Mouse (Mus musculus): ENCODE measurements around the gene Atp8b5.

DNA sequence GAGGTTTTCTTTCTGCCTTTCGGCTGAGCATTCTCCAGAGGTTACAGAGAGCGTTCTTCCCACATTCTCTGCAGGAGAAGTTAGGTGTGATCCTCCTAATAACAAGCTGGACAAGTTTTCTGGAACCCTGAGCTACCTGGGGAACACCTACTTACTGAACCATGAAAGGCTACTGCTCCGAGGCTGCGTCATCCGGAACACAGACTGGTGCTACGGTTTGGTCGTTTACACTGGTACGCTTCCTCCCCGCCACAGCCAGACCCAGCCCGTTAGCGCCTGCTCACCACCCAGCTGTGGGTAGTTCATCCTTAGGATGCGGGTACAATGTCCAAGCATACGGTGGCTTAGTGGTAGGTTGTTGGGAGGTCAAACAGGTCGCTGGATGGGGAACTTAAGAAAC, 55.4 kb downstream of the Atp8b5 start:
- no peak for TF ChIP-seq CTCF (conservative IDR thresholded peaks at IDR 0.05; ENCODE audit: low read length)
- TF ChIP-seq POU5F1 (IDR thresholded peaks at IDR 0.05; ENCODE audit: borderline replicate concordance, low read length) = no peak
- TF ChIP-seq NANOG (IDR thresholded peaks at IDR 0.05; ENCODE audit: borderline replicate concordance, low read length) = no peak

Data from E14TG2a.4 (cell line).